Mouse (Mus musculus) liver, embryonic 15.5 days (tissue): ENCODE measurements around the gene Tnfaip8l2. TPM values are rescaled to one million over a fixed set of nuclear protein-coding genes. Genes with fewer than 3 reads are reported as not detected.
"Not testable (repeated sequence)": the region's sequence is repeated elsewhere in the genome, so short reads cannot be mapped to it uniquely, and the experiment has no call there.

Source experiments
- ATAC-seq: fragments of 200-750 bp; cut with Nextera tagmentation; 2 replicates; pipeline ENCODE4 v1.8.0; 2017; ENCODE audit warnings: moderate number of reproducible peaks, mild to moderate bottlenecking, moderate library complexity; ENCODE audit not compliant: insufficient read depth
- H3K27ac ChIP-seq: fragments of 300-500 bp; sonication (generic); replicated peaks from 2 replicates; pipeline ENCODE4 v1.5.1; 2015; ENCODE audit warnings: mild to moderate bottlenecking, inconsistent platforms
- H3K27me3 ChIP-seq: fragments of 300-500 bp; sonication (generic); 2 replicates; pipeline ENCODE4 v1.6.1; 2015; ENCODE audit warnings: mild to moderate bottlenecking, inconsistent platforms
- H3K36me3 ChIP-seq: fragments of 300-500 bp; sonication (generic); replicated peaks from 2 replicates; pipeline ENCODE4 v1.6.1; 2015; ENCODE audit warnings: moderate library complexity, mild to moderate bottlenecking, inconsistent platforms
- H3K4me1 ChIP-seq: fragments of 300-500 bp; sonication (generic); replicated peaks from 2 replicates; pipeline ENCODE4 v1.6.1; 2015; ENCODE audit warnings: inconsistent platforms
- H3K4me2 ChIP-seq: fragments of 300-500 bp; sonication (generic); 2 replicates; pipeline ENCODE4 v1.6.1; 2015; ENCODE audit warnings: moderate library complexity, mild to moderate bottlenecking, inconsistent platforms
- H3K4me3 ChIP-seq: fragments of 300-500 bp; sonication (generic); replicated peaks from 2 replicates; pipeline ENCODE4 v1.5.1; 2015; ENCODE audit warnings: mild to moderate bottlenecking, inconsistent platforms
- H3K9ac ChIP-seq: fragments of 300-500 bp; sonication (generic); 2 replicates; pipeline ENCODE4 v1.6.1; 2015; ENCODE audit warnings: moderate library complexity, mild to moderate bottlenecking, inconsistent platforms
- H3K9me3 ChIP-seq: fragments of 300-500 bp; sonication (generic); replicated peaks from 2 replicates; pipeline ENCODE4 v1.6.1; 2016; ENCODE audit warnings: inconsistent platforms
- WGBS: fragments of 180-500 bp; shearing (Covaris S2); methylation state at CpG from one replicate; pipeline ENCODE4 v1.1.7; 2015; ENCODE audit warnings: mixed read lengths; ENCODE audit not compliant: insufficient replicate concordance; 5-methylcytosine and 5-hydroxymethylcytosine counted together
- polyA plus RNA-seq: library from polyadenylated mRNA; unstranded; fragments of >200 nt; fragmentation: Nextera tagmentation; extraction: Ambion mirVana; gene quantifications from 2 replicates; pipeline ENCODE4 v1.2.1, GENCODE M21; 2015

Tnfaip8l2 gene
- polyA plus RNA-seq, 1 experiment from 2014 or later, result 9.3 TPM

DNA sequence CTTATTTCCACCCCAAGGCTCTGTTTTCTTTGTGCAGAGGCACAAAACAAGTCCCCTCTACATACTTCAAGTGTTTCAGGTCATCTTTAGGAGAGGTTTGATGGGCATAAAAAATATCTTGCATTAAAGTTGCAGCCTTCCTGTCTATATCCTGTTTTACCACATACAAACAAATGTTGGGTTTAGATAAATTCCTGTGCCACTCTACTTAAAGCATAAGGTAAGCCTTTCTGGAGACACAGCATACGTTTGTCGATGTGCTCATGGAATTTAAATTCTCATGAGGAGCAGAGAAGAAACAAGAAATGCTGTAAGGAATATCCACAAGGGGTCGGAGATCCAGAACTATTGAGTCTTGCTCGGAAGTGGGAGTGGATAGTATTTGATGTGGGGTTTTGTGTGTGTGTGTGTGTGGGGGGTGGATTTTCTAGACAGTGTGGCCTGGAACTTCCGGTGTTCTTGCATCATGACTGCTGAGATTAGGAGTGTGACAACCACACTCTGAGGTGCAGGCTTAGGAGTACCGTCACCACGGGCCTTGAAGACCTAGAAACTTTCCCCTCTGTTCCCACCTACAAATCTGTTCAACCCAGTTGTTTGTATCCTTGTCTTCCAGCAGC, 6.6 kb downstream of the Tnfaip8l2 start:
- peak overlapping the region; percentile 64 for H3K27ac ChIP-seq
- no peaks in the 10 kb centered on the region for H3K27me3 ChIP-seq
- H3K4me2 ChIP-seq, result peak overlapping the region; percentile 78
- H3K9ac ChIP-seq, result peak overlapping the region; percentile 47; the same call in 1 of the 2 replicates
- H3K9me3 ChIP-seq, result no peaks in the 10 kb centered on the region
- no peak for ATAC-seq
- peak overlapping the region; percentile 56 for H3K4me3 ChIP-seq
- H3K36me3 ChIP-seq, result peaks cover 28% of the 10 kb centered on the region
- WGBS, result 27% methylated on average over 7 of the region's 7 CpGs
- peaks cover 42% of the 10 kb centered on the region for H3K4me1 ChIP-seq

DNA sequence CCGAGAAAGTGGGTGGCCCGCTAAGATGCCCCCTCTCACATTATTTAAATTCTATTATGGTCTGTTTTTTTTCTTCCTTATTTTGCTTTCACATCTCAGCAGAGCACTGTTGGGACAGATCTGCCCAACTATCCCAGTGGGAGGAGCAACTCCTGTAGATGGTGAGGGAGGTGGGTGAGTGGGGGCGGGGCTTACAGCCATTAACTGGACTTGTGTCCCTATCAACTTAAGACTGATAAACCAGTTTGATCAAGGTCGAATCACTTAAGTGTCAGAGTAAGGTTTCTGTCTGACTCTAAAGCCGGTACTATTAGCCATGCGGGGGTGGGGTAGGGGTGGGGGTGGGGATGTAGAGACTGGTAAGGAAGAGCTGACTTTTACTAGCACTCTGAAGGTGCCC, 7.1 kb downstream of the Tnfaip8l2 start:
- peaks cover 37% of the 10 kb centered on the region for H3K4me1 ChIP-seq
- peak overlapping the region; percentile 47; the same call in 1 of the 2 replicates for H3K9ac ChIP-seq
- no peaks in the 10 kb centered on the region for H3K9me3 ChIP-seq
- ATAC-seq, result peak; percentile 40
- peaks cover 24% of the 10 kb centered on the region for H3K36me3 ChIP-seq
- peak overlapping the region; percentile 64 for H3K27ac ChIP-seq
- H3K27me3 ChIP-seq, result no peaks in the 10 kb centered on the region
- 5% methylated on average over 6 of the region's 6 CpGs for WGBS
- peak overlapping the region; percentile 56 for H3K4me3 ChIP-seq
- peak overlapping the region; percentile 78 for H3K4me2 ChIP-seq

DNA sequence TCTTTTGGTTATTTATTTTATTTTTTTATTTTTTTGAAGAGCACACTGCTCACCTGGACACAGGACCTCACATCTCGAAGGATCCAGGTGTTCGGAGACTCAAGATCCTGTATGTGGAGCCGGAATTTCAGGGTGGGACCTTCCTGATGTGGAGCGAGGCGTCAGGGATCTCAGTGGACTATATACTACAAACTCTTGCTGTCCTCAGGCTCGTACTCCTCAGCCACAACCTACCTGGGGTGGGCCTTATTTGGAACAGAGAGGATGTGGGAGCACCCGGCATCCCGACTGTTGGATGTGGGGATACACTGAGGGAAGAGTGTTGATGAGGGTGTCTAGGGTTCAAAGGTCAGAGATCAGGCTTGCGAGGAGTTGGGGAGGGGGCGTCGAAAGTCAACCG, 8.0 kb downstream of the Tnfaip8l2 start:
- peak overlapping the region; percentile 71 for H3K4me3 ChIP-seq
- peaks cover 31% of the 10 kb centered on the region for H3K4me1 ChIP-seq
- H3K9me3 ChIP-seq, H3K27ac ChIP-seq, H3K9ac ChIP-seq, H3K27me3 ChIP-seq, H3K4me2 ChIP-seq: not testable (repeated sequence)
- peak; percentile 60 for ATAC-seq
- WGBS, result no CpG with 5 or more reads among the region's 12 CpGs
- peaks cover 26% of the 10 kb centered on the region for H3K36me3 ChIP-seq

DNA sequence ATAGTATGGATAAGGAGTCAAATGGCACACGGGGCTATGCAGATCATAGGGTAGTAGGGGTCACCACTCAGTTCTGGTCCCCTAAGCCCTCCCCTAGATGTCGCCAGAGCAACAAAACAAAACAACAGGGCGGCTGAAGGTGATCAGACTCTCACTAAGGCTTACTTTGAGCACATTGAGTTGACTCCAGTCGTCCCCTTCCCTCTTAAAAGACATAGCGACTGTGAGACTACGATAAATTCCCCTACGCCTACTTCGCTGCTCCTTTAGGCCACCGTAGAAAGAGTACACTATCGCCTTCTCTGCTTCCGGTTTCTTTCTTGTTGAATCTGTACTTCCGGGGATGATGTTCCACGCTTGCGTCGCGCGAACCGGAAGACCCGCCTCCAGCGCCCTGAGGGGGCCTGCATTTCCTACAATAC, 8.5 kb downstream of the Tnfaip8l2 start, which contains the start of the genes Scnm1 and Lysmd1:
Gene Scnm1 (minus strand): TSS at position 332 of the 422 bp plus-strand sequence.
Gene Lysmd1 (plus strand): TSS at position 409 of the 422 bp plus-strand sequence.
- peak; percentile 89 for ATAC-seq
- Histone ChIP-seq H3K27me3 (no peaks in the 10 kb centered on the region), H3K9ac (peak within 1 kb of the TSS; percentile 63), H3K36me3 (peaks cover 29% of the 10 kb centered on the region), H3K4me1 (peaks cover 31% of the 10 kb centered on the region), H3K4me2 (peak within 1 kb of the TSS; percentile 87), H3K9me3 (no peaks in the 10 kb centered on the region), H3K4me3 (peak within 1 kb of the TSS; percentile 71), H3K27ac (peak within 1 kb of the TSS; percentile 86)
- under 1% methylated on average over 20 of the region's 20 CpGs for WGBS

DNA sequence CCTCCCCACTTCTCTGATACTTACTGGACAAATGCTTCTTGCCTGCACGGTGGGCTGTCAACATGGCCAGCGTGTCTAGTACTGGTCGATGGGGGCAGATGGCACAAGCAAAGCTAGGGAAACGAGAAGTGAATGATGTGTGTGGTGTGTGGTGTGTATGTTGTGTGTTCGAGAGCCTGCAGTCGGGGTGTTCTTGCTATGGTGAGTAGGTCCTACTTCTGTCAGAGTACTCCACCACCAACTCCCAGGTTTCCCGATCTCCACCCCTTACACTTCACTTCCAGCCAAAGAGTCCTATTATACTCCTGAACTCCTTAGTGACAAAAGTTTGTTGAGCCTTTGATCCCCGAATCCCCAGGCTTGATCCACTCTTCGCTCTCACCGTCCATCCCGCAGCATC, 9.0 kb downstream of the Tnfaip8l2 start:
- Histone ChIP-seq H3K27me3 (no peaks in the 10 kb centered on the region), H3K4me2 (peak overlapping the region; percentile 87), H3K27ac (peak overlapping the region; percentile 86), H3K9me3 (no peaks in the 10 kb centered on the region), H3K36me3 (peaks cover 28% of the 10 kb centered on the region), H3K9ac (peak overlapping the region; percentile 63), H3K4me1 (peaks cover 31% of the 10 kb centered on the region), H3K4me3 (peak overlapping the region; percentile 71)
- no peak for ATAC-seq
- WGBS, result 51% methylated on average over 11 of the region's 11 CpGs

DNA sequence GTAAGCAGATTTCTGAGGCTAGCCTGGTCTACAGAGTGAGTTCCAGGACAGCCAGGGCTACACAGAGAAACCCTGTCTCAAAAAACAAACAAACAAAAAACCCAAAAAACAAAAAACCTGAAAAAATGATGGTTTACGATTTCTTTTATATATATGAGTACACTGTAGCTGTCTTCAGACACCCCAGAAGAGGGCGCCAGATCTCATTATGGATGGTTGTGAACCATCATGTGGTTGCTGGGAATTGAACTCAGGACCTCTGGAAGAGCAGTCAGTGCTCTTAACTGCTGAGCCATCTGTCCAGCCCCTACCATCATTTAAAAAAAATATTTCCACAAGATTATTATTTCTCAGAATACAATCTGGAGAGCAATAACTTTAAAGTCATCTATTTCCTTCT, 9.8 kb downstream of the Tnfaip8l2 start:
- not testable (repeated sequence) for ATAC-seq

DNA sequence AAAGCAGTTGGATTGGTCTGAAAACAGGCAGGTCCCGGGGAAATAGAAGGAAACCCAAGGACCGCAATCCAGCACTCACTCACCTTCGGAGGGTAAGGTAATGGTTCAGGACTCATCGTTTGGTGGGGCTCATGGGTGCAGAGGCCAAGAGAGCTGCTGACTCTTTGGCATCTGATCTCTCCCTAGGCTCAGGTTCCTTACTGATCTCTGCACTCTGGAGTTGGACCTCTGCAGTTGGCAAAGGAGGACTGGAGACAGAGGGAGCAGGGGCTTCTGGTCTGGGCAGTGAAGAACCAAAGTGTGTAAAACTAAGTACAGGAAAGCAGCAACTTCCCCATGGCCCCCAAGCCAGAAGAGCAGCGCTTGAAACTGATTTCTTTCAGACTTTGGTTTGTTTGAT, 12.1 kb downstream of the Tnfaip8l2 start:
- no peak overlapping the region for H3K9ac ChIP-seq
- H3K4me3 ChIP-seq, result no peak overlapping the region
- peaks cover 24% of the 10 kb centered on the region for H3K36me3 ChIP-seq
- no peak for ATAC-seq
- no peak overlapping the region for H3K27ac ChIP-seq
- H3K27me3 ChIP-seq, result no peaks in the 10 kb centered on the region
- H3K9me3 ChIP-seq, result no peaks in the 10 kb centered on the region
- peaks cover 14% of the 10 kb centered on the region for H3K4me1 ChIP-seq
- H3K4me2 ChIP-seq, result no peak overlapping the region
- WGBS, result 78% methylated on average over 5 of the region's 5 CpGs

More for the DNA sequence above, 9.8 kb downstream of the Tnfaip8l2 start:
- not testable (repeated sequence) for H3K27me3 ChIP-seq, H3K9ac ChIP-seq, H3K9me3 ChIP-seq, H3K27ac ChIP-seq, H3K4me2 ChIP-seq
- WGBS, result 66% methylated on average over 2 of the region's 2 CpGs
- H3K4me1 ChIP-seq, result peaks cover 31% of the 10 kb centered on the region
- peak overlapping the region; percentile 71 for H3K4me3 ChIP-seq
- peaks cover 24% of the 10 kb centered on the region for H3K36me3 ChIP-seq

DNA sequence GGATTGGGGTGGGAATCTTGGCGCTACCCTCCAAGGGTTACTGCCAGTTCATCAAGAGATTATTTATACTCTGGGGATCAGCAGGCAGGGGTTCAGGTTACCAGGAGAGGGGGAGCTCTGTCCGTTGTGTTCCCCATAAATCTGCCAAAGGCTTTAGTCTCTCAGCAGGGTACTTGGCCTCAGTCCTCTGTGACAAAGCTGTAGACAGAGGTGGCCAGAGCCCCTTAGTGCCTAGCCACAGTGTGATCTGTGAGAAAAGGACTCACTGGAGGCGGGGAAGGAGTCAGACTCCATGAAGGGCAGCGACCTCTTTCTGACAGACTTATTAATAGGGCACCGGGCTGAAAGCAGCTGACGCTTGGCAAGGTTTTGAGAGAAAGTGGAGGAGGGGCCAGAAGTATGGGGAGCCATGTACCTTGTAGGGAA, 12.9 kb downstream of the Tnfaip8l2 start:
- no peak overlapping the region for H3K27ac ChIP-seq
- no peak overlapping the region for H3K4me3 ChIP-seq
- ATAC-seq, result no peak
- H3K4me2 ChIP-seq, result no peak overlapping the region
- H3K9ac ChIP-seq, result no peak overlapping the region
- no peaks in the 10 kb centered on the region for H3K27me3 ChIP-seq
- no peaks in the 10 kb centered on the region for H3K9me3 ChIP-seq
- peaks cover 14% of the 10 kb centered on the region for H3K4me1 ChIP-seq
- peaks cover 24% of the 10 kb centered on the region for H3K36me3 ChIP-seq
- WGBS, result 80% methylated on average over 6 of the region's 6 CpGs

DNA sequence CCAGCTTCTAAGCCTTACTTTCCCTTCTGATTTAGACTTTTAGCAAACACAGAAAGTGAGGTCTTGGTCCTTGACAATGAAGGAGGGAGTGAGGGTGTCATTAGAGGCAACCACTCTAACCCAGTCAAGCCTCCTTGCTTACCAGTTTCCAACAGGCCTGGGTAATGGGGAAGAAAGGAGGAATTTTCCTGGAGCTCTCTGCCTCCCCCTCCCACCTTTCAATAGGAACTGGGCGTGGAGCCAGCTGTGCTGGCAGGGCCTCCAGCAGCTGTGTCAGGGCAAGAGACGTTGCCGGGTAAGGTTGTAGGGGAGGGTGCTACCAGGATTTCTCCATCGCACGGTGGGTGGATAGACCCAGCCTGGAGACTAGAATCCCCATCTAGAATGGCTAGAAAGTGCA, 17.2 kb downstream of the Tnfaip8l2 start:
- Histone ChIP-seq H3K27me3 (no peaks in the 10 kb centered on the region), H3K4me3 (no peak overlapping the region), H3K9me3 (no peaks in the 10 kb centered on the region), H3K4me1 (peaks cover 7% of the 10 kb centered on the region; the same call in 1 of the 2 replicates), H3K4me2 (no peak overlapping the region), H3K36me3 (peaks cover 39% of the 10 kb centered on the region), H3K27ac (no peak overlapping the region; the same call in 1 of the 2 replicates), H3K9ac (no peak overlapping the region)
- ATAC-seq, result no peak
- WGBS, result 53% methylated on average over 5 of the region's 5 CpGs

DNA sequence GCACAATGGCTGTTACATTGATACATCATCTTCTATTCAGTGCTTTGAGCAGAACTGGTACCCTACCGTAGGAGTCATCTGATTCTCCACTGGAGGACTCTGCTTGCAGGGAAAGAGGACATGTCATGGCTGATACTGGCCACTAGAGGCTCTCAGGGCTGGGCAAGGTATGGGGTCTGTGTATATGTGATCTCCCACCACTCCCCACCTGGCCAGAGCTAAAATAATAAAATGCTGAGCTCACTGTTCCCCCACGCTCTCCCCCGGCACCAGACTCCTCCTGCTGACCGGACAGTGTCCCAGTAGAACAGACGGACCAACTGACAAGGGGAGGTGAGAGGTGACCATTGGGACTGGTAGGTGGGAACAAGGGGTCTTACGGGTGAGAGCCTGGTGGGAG, 17.9 kb downstream of the Tnfaip8l2 start, which contains the start of gene Tmod4:
Gene Tmod4 (plus strand): TSS at position 231 of the 400 bp plus-strand sequence.
- no peak for ATAC-seq
- WGBS, result 52% methylated on average over 6 of the region's 6 CpGs
- H3K36me3 ChIP-seq, result peaks cover 39% of the 10 kb centered on the region

DNA sequence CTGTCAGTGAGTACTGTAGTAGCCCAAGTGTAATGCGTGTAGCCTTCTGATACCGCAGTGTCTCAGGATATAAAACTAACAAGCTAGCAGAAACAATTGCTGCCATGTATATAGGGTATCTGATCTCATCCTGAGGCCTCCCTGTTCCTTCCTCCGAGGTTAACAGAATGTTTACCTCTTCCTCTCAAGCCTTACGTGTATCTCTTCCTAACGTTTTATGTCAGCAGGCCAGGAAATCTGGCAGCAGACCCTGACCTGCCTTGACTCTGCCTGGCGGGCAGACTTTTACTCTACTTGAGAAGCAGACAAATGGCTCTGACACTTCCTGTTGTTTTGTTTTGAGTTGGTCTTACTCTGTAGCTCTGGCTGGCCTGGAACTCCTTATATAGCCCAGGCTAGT, 20.6 kb downstream of the Tnfaip8l2 start:
- H3K4me1 ChIP-seq, result peaks cover 7% of the 10 kb centered on the region; the same call in 1 of the 2 replicates
- no peak overlapping the region for H3K9ac ChIP-seq
- WGBS, result 49% methylated on average over 6 of the region's 6 CpGs
- no peaks in the 10 kb centered on the region for H3K9me3 ChIP-seq
- no peak overlapping the region for H3K4me2 ChIP-seq
- peak; percentile 44; the same call in 1 of the 2 replicates for ATAC-seq
- no peak overlapping the region for H3K27ac ChIP-seq
- peaks cover 46% of the 10 kb centered on the region for H3K36me3 ChIP-seq
- H3K4me3 ChIP-seq, result no peak overlapping the region
- H3K27me3 ChIP-seq, result no peaks in the 10 kb centered on the region

More for the DNA sequence above, 17.9 kb downstream of the Tnfaip8l2 start, which contains the start of gene Tmod4:
- no peak within 1 kb of the TSS for H3K9ac ChIP-seq
- H3K27ac ChIP-seq, result no peak within 1 kb of the TSS; the same call in 1 of the 2 replicates
- H3K4me1 ChIP-seq, result peaks cover 7% of the 10 kb centered on the region; the same call in 1 of the 2 replicates
- H3K9me3 ChIP-seq, result no peaks in the 10 kb centered on the region
- H3K27me3 ChIP-seq, result no peaks in the 10 kb centered on the region
- H3K4me2 ChIP-seq, result no peak within 1 kb of the TSS
- H3K4me3 ChIP-seq, result no peak within 1 kb of the TSS
